Mouse (Mus musculus): ENCODE measurements around the gene Opcml. TPM values are rescaled to one million over a fixed set of nuclear protein-coding genes. Genes with fewer than 3 reads are reported as not detected.

The Opcml gene
- polyA plus RNA-seq, 1 experiment from 2014 or later: 1.6 TPM

- DNase-seq (ENCODE audit: low spot score) (no peak), ATAC-seq (replicated peaks; ENCODE audit: low FRiP score) (no peak)
- WGBS: 46% methylated on average over 1 of the region's 1 CpGs
- H3K4me1 ChIP-seq (replicated peaks; ENCODE audit: control insufficient read depth, insufficient read depth, low read length): no peaks in the 10 kb centered on the region
- no peaks in the 10 kb centered on the region for H3K36me3 ChIP-seq (ENCODE audit: control insufficient read depth, insufficient read depth, low read length)
- no peak overlapping the region for H3K4me3 ChIP-seq (ENCODE audit: low read depth, low read length)
- no peak overlapping the region for H3K4me2 ChIP-seq
- H3K27ac ChIP-seq (ENCODE audit: low read depth, low read length): no peak overlapping the region
- no peak overlapping the region for H3K9ac ChIP-seq (ENCODE audit: low read depth, low read length)
- H3K9me3 ChIP-seq (ENCODE audit: control insufficient read depth, low read length): no peaks in the 10 kb centered on the region
- no peaks in the 10 kb centered on the region for H3K27me3 ChIP-seq (replicated peaks; ENCODE audit: control insufficient read depth, insufficient read depth, low read length)
Measured at GRCm38 (mm10) chr9:28552387-28553182, 762.0 kb downstream of the Opcml start.

GRCm38 (mm10) chr9:28558628-28559027 is 768.1 kb downstream of the Opcml start:
- Histone ChIP-seq H3K4me1 (replicated peaks; ENCODE audit: control insufficient read depth, insufficient read depth, low read length) (no peaks in the 10 kb centered on the region), H3K36me3 (ENCODE audit: control insufficient read depth, insufficient read depth, low read length) (no peaks in the 10 kb centered on the region), H3K4me3 (ENCODE audit: low read depth, low read length) (no peak overlapping the region), H3K27me3 (replicated peaks; ENCODE audit: control insufficient read depth, insufficient read depth, low read length) (no peaks in the 10 kb centered on the region), H3K9ac (ENCODE audit: low read depth, low read length) (no peak overlapping the region), H3K4me2 (no peak overlapping the region), H3K9me3 (ENCODE audit: control insufficient read depth, low read length) (no peaks in the 10 kb centered on the region), H3K27ac (ENCODE audit: low read depth, low read length) (no peak overlapping the region)
- ATAC-seq (replicated peaks; ENCODE audit: low FRiP score) (no peak), DNase-seq (ENCODE audit: low spot score) (no peak)
- 77% methylated on average over 2 of the region's 2 CpGs for whole genome bisulfite sequencing

- 67% methylated on average over 6 of the region's 6 CpGs for WGBS
- no peak for DNase-seq (ENCODE audit: low spot score)
- Histone ChIP-seq H3K9me3 (ENCODE audit: control insufficient read depth, low read length) (no peaks in the 10 kb centered on the region), H3K4me1 (replicated peaks; ENCODE audit: control insufficient read depth, insufficient read depth, low read length) (no peaks in the 10 kb centered on the region), H3K4me2 (no peak overlapping the region), H3K27ac (ENCODE audit: low read depth, low read length) (no peak overlapping the region), H3K36me3 (ENCODE audit: control insufficient read depth, insufficient read depth, low read length) (no peaks in the 10 kb centered on the region), H3K27me3 (replicated peaks; ENCODE audit: control insufficient read depth, insufficient read depth, low read length) (no peaks in the 10 kb centered on the region), H3K9ac (ENCODE audit: low read depth, low read length) (no peak overlapping the region), H3K4me3 (ENCODE audit: low read depth, low read length) (no peak overlapping the region)
- ATAC-seq (replicated peaks; ENCODE audit: low FRiP score): no peak
Measured at GRCm38 (mm10) chr9:28561761-28562160, 771.2 kb downstream of the Opcml start.

- no peak overlapping the region for H3K4me2 ChIP-seq
- H3K4me3 ChIP-seq (ENCODE audit: low read depth, low read length): no peak overlapping the region
- no peak for ATAC-seq (replicated peaks; ENCODE audit: low FRiP score)
- H3K9ac ChIP-seq (ENCODE audit: low read depth, low read length): no peak overlapping the region
- no peak overlapping the region for H3K27ac ChIP-seq (ENCODE audit: low read depth, low read length)
- 53% methylated on average over 14 of the region's 14 CpGs for WGBS
- no peaks in the 10 kb centered on the region for H3K27me3 ChIP-seq (replicated peaks; ENCODE audit: control insufficient read depth, insufficient read depth, low read length)
- no peak for DNase-seq (ENCODE audit: low spot score)
- H3K9me3 ChIP-seq (ENCODE audit: control insufficient read depth, low read length): no peaks in the 10 kb centered on the region
- no peaks in the 10 kb centered on the region for H3K4me1 ChIP-seq (replicated peaks; ENCODE audit: control insufficient read depth, insufficient read depth, low read length)
- H3K36me3 ChIP-seq (ENCODE audit: control insufficient read depth, insufficient read depth, low read length): no peaks in the 10 kb centered on the region
Measured at GRCm38 (mm10) chr9:28563066-28563683, 772.6 kb downstream of the Opcml start.

DNA sequence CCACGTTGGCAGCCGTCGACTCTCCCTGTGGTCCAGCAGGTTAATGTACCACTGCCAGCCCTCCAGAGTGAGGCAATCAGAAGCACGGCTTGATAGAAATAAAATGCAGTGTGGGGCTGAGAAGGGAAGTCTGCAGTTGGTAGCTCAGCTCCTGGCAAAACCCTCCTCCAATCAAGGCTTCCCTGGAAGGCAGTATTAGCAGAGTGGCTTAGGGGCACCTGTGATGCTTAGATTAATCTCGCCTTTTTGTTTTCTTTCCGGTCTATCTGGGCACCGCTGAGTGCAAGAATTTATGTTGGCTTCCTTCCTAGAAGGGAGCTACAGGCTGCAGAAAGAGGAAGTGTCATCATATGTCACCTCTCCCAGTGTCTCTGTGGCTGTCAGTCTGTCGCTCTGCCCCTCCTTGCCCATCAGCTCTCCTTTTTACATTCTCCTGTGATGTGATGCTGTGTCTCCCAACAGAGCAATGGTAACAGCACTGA is 778.5 kb downstream of the Opcml start:
- ATAC-seq (replicated peaks; ENCODE audit: low FRiP score) (no peak), DNase-seq (ENCODE audit: low spot score) (no peak)
- H3K27ac ChIP-seq (ENCODE audit: low read depth, low read length): no peak overlapping the region
- no peak overlapping the region for H3K4me2 ChIP-seq
- no peaks in the 10 kb centered on the region for H3K9me3 ChIP-seq (ENCODE audit: control insufficient read depth, low read length)
- no peak overlapping the region for H3K9ac ChIP-seq (ENCODE audit: low read depth, low read length)
- H3K27me3 ChIP-seq (replicated peaks; ENCODE audit: control insufficient read depth, insufficient read depth, low read length): no peaks in the 10 kb centered on the region
- no peak overlapping the region for H3K4me3 ChIP-seq (ENCODE audit: low read depth, low read length)
- 24% methylated on average over 8 of the region's 8 CpGs for WGBS
- H3K36me3 ChIP-seq (ENCODE audit: control insufficient read depth, insufficient read depth, low read length): no peaks in the 10 kb centered on the region
- H3K4me1 ChIP-seq (replicated peaks; ENCODE audit: control insufficient read depth, insufficient read depth, low read length): no peaks in the 10 kb centered on the region

DNA sequence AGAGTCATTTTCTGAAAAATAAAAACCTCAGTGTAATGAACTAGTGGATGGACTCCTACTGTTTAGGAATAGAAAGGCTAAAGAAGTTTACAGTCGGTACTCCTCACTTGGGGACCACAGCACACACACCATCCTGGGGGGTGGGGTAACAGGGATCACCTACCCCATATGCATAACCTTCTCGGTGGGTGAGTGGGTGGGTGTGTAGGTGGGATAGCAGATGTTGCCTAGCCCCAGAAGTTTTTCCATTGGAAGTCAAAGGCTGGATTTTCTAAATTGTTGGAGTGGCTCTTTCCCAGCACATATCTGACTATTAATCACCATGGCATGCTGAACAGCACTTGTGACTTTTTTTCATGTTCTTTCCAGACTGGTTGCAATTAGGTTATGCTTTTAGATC is 779.2 kb downstream of the Opcml start:
- no peak for ATAC-seq (replicated peaks; ENCODE audit: low FRiP score)
- Histone ChIP-seq H3K4me1 (replicated peaks; ENCODE audit: control insufficient read depth, insufficient read depth, low read length) (no peaks in the 10 kb centered on the region), H3K9me3 (ENCODE audit: control insufficient read depth, low read length) (no peaks in the 10 kb centered on the region), H3K4me2 (no peak overlapping the region), H3K4me3 (ENCODE audit: low read depth, low read length) (no peak overlapping the region), H3K27ac (ENCODE audit: low read depth, low read length) (no peak overlapping the region), H3K36me3 (ENCODE audit: control insufficient read depth, insufficient read depth, low read length) (no peaks in the 10 kb centered on the region), H3K27me3 (replicated peaks; ENCODE audit: control insufficient read depth, insufficient read depth, low read length) (no peaks in the 10 kb centered on the region), H3K9ac (ENCODE audit: low read depth, low read length) (no peak overlapping the region)
- 48% methylated on average over 2 of the region's 2 CpGs for WGBS
- DNase-seq (ENCODE audit: low spot score): no peak

DNA sequence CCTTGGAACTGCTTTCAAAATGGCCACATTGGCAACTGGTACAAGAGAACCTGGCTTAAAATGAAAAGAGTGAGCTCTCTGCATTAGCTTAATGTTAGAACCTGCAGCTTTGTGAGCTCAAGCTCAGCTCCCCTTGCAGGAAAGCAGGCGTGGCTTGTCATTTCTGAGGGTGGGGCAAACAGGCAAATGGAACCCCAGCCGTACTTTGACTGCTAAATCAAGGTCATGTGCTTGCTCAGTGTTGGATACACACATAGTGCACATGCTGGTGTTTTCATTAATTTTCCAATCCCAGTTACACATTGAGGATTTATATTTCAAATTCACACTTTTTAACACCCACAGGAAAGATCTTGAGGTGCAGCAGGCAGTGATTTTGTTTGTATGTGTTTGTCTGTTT is 781.1 kb downstream of the Opcml start:
- H3K9me3 ChIP-seq (ENCODE audit: control insufficient read depth, low read length): no peaks in the 10 kb centered on the region
- H3K9ac ChIP-seq (ENCODE audit: low read depth, low read length): no peak overlapping the region
- no peaks in the 10 kb centered on the region for H3K4me1 ChIP-seq (replicated peaks; ENCODE audit: control insufficient read depth, insufficient read depth, low read length)
- H3K4me2 ChIP-seq: no peak overlapping the region
- H3K27me3 ChIP-seq (replicated peaks; ENCODE audit: control insufficient read depth, insufficient read depth, low read length): no peaks in the 10 kb centered on the region
- DNase-seq (ENCODE audit: low spot score) (no peak), ATAC-seq (replicated peaks; ENCODE audit: low FRiP score) (no peak)
- no peaks in the 10 kb centered on the region for H3K36me3 ChIP-seq (ENCODE audit: control insufficient read depth, insufficient read depth, low read length)
- no peak overlapping the region for H3K4me3 ChIP-seq (ENCODE audit: low read depth, low read length)
- no peak overlapping the region for H3K27ac ChIP-seq (ENCODE audit: low read depth, low read length)
- WGBS: 57% methylated on average over 2 of the region's 2 CpGs

GRCm38 (mm10) chr9:28572136-28572774 is 781.7 kb downstream of the Opcml start:
- no peaks in the 10 kb centered on the region for H3K36me3 ChIP-seq (ENCODE audit: control insufficient read depth, insufficient read depth, low read length)
- H3K9me3 ChIP-seq (ENCODE audit: control insufficient read depth, low read length): no peaks in the 10 kb centered on the region
- H3K27ac ChIP-seq (ENCODE audit: low read depth, low read length): no peak overlapping the region
- no peak overlapping the region for H3K4me3 ChIP-seq (ENCODE audit: low read depth, low read length)
- 77% methylated on average over 9 of the region's 9 CpGs for WGBS
- no peaks in the 10 kb centered on the region for H3K4me1 ChIP-seq (replicated peaks; ENCODE audit: control insufficient read depth, insufficient read depth, low read length)
- no peak for DNase-seq (ENCODE audit: low spot score)
- no peak for ATAC-seq (replicated peaks; ENCODE audit: low FRiP score)
- no peak overlapping the region for H3K9ac ChIP-seq (ENCODE audit: low read depth, low read length)
- H3K27me3 ChIP-seq (replicated peaks; ENCODE audit: control insufficient read depth, insufficient read depth, low read length): no peaks in the 10 kb centered on the region
- H3K4me2 ChIP-seq: no peak overlapping the region
